Mouse (Mus musculus) megakaryocyte, embryonic 14.5 days (primary cell): Measurements from ENCODE around the gene Hoxc5. TPM values are rescaled to one million over a fixed set of nuclear protein-coding genes. Genes with fewer than 3 reads are reported as not detected.

Source experiments
- H3K27me3 ChIP-seq: replicated peaks from 2 replicates; pipeline ENCODE3; 2012; ENCODE audit warnings: inconsistent platforms
- H3K36me3 ChIP-seq: replicated peaks from 2 replicates; pipeline ENCODE3; 2012; ENCODE audit warnings: low read length, inconsistent platforms, mixed read lengths
- H3K4me1 ChIP-seq: 2 replicates; pipeline ENCODE4 v1.6.1; 2012; ENCODE audit warnings: inconsistent platforms
- H3K4me3 ChIP-seq: replicated peaks from 2 replicates; pipeline ENCODE3; 2012; ENCODE audit warnings: moderate library complexity, mild to moderate bottlenecking, inconsistent platforms
- H3K9me3 ChIP-seq: 2 replicates; pipeline ENCODE4 v1.6.1; 2012; ENCODE audit warnings: inconsistent platforms
- FLI1 ChIP-seq: IDR thresholded peaks from 2 replicates; pipeline ENCODE4 v1.6.1; 2012; ENCODE audit warnings: low read length, inconsistent platforms, mixed read lengths
- GATA1 ChIP-seq: IDR thresholded peaks from 3 replicates; pipeline ENCODE4 v1.6.1; 2012; ENCODE audit warnings: mixed read lengths, low read length, inconsistent platforms, borderline replicate concordance
- polyA plus RNA-seq: library from polyadenylated mRNA; stranded (reverse); fragments of >175 nt; gene quantifications from 2 replicates; pipeline ENCODE4 v1.2.3, GENCODE M21; 2012; ENCODE audit warnings: low replicate concordance; ENCODE audit not compliant: insufficient read depth

Gene Hoxc5
- polyA plus RNA-seq, 1 experiment: not detected

GRCm38 (mm10) chr15:102998608-102999182 lies 31.5 kb downstream of the Hoxc5 start:
- Histone ChIP-seq H3K9me3 (no peaks in the 10 kb centered on the region; the same call in 1 of the 2 replicates), H3K36me3 (no peaks in the 10 kb centered on the region), H3K4me1 (peaks cover 28% of the 10 kb centered on the region), H3K4me3 (peak overlapping the region; percentile 87), H3K27me3 (peaks cover 99% of the 10 kb centered on the region)
- TF ChIP-seq GATA1 (no peak), FLI1 (no peak)

DNA sequence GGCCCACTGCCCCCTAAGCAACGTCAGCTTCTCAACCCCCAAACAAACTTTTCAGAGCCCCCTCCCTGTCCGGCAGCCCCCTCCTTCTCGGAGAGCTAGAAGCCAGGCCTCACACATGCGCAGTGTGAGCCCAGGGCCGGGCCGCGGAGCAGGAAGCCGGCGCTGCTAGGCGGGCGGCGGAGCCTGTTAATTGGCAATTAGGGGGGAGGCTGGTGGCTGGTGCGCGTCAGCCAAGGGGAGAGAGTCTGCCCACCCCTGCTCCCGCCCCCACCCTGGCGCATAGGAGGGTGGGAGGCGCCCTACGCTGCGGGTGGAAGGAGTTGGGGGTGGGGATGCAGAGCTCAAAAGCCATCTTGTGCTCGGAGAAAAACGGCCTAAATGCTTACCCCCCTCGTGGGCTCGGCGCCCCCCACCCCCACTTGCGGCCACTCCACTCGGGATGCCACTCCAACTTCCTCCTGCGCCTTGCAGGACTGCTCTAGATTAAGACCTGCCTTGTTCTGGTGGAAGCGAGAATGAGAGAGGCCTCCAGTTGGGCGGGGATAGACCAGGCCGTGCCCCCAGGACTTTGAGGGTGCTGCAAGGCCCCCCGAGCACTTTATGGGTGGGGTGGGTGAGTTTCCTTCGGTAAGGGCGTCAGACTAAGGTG lies 32.1 kb downstream of the Hoxc5 start:
- Histone ChIP-seq H3K27me3 (peaks cover 99% of the 10 kb centered on the region), H3K4me3 (peak overlapping the region; percentile 87), H3K36me3 (no peaks in the 10 kb centered on the region), H3K9me3 (no peaks in the 10 kb centered on the region; the same call in 1 of the 2 replicates), H3K4me1 (peaks cover 28% of the 10 kb centered on the region)
- TF ChIP-seq GATA1: no peak
- no peak for TF ChIP-seq FLI1

- H3K4me3 ChIP-seq: no peak overlapping the region
- TF ChIP-seq FLI1: no peak
- TF ChIP-seq GATA1: no peak
- H3K4me1 ChIP-seq: peaks cover 28% of the 10 kb centered on the region
- no peaks in the 10 kb centered on the region for H3K36me3 ChIP-seq
- peaks cover 99% of the 10 kb centered on the region for H3K27me3 ChIP-seq
- H3K9me3 ChIP-seq: no peaks in the 10 kb centered on the region; the same call in 1 of the 2 replicates
Observed at GRCm38 (mm10) chr15:102999955-103000354, 32.7 kb downstream of the Hoxc5 start.

DNA sequence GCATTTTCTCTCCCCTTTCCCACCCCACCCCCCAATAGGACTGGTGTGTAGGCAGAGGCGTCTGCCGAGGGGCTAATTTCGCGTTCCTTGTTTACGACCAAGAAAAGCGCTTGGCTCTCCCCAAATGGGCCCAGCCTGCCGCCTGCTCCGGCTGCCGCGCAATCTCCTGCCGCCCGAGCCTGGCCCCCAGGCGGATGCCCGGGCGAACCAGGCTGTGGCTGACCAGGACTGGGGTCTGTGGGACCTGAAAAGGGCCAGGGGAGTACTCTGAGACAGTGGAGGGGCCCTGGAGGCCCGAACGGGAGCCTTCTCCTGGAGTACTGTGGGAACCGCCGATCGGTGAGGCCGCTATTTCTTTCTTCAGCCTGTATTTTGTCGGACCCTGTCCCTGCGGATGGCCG lies 33.3 kb downstream of the Hoxc5 start:
- H3K9me3 ChIP-seq: no peaks in the 10 kb centered on the region; the same call in 1 of the 2 replicates
- H3K4me1 ChIP-seq: peaks cover 28% of the 10 kb centered on the region
- no peak overlapping the region for H3K4me3 ChIP-seq
- no peaks in the 10 kb centered on the region for H3K36me3 ChIP-seq
- TF ChIP-seq GATA1: no peak
- no peak for TF ChIP-seq FLI1
- H3K27me3 ChIP-seq: peaks cover 99% of the 10 kb centered on the region

DNA sequence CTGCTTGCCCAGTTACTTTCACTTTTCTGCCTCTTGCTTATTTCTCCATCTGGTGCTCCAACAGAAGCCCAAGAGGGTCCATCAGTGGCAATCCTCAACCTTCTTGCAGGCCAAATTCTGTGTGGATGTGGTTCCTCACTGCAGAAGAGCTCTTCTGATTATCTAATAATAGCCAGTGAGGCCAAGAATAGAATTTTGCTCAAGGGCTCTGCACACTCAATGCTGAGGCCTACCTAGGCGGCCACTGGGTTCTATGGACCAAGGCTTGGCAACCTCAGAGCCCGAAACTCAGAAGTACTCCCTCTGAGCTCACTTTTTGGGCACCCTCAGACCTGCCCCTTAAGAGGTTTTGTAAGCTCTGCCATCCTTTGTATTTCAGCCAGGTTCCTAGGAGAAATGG lies 34.1 kb downstream of the Hoxc5 start:
- H3K27me3 ChIP-seq: peaks cover 99% of the 10 kb centered on the region
- H3K36me3 ChIP-seq: no peaks in the 10 kb centered on the region
- no peaks in the 10 kb centered on the region; the same call in 1 of the 2 replicates for H3K9me3 ChIP-seq
- TF ChIP-seq FLI1: no peak
- no peak for TF ChIP-seq GATA1
- H3K4me3 ChIP-seq: no peak overlapping the region
- peaks cover 28% of the 10 kb centered on the region for H3K4me1 ChIP-seq

DNA sequence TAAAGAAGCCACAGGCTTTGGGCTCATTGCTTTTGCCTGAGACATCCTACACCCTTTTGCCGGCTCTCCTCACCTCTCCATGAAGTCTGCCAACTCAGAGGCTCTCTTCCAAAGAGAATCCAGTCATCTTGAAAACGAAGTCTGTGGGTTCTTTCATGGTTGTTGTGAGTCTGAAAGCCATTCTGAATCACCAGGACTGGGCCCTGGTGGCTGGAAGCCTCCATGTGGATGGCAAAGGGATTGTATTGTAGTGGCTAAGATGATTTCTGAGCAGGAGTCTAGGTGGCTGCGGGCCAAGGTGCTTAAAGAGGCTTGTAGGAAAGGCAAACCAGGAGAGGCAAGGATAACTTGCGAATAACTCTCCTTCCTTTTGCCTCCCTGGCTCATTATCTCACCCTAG lies 34.9 kb downstream of the Hoxc5 start:
- peaks cover 28% of the 10 kb centered on the region for H3K4me1 ChIP-seq
- TF ChIP-seq FLI1: no peak
- TF ChIP-seq GATA1: no peak
- H3K9me3 ChIP-seq: no peaks in the 10 kb centered on the region; the same call in 1 of the 2 replicates
- no peak overlapping the region for H3K4me3 ChIP-seq
- H3K36me3 ChIP-seq: no peaks in the 10 kb centered on the region
- H3K27me3 ChIP-seq: peaks cover 99% of the 10 kb centered on the region

- H3K27me3 ChIP-seq: peaks cover 99% of the 10 kb centered on the region
- no peaks in the 10 kb centered on the region; the same call in 1 of the 2 replicates for H3K9me3 ChIP-seq
- H3K36me3 ChIP-seq: no peaks in the 10 kb centered on the region
- TF ChIP-seq FLI1: no peak
- no peak for TF ChIP-seq GATA1
- H3K4me3 ChIP-seq: peak overlapping the region; percentile 8
- H3K4me1 ChIP-seq: peaks cover 28% of the 10 kb centered on the region
Observed at GRCm38 (mm10) chr15:103002821-103003448, 35.7 kb downstream of the Hoxc5 start.

GRCm38 (mm10) chr15:103005308-103005707 lies 38.1 kb downstream of the Hoxc5 start:
- Histone ChIP-seq H3K9me3 (no peaks in the 10 kb centered on the region; the same call in 1 of the 2 replicates), H3K4me3 (no peak overlapping the region), H3K27me3 (peaks cover 99% of the 10 kb centered on the region), H3K4me1 (peaks cover 15% of the 10 kb centered on the region), H3K36me3 (no peaks in the 10 kb centered on the region)
- TF ChIP-seq GATA1 (no peak), FLI1 (no peak)

- TF ChIP-seq GATA1 (no peak), FLI1 (no peak)
- Histone ChIP-seq H3K4me3 (no peak overlapping the region), H3K27me3 (peaks cover 99% of the 10 kb centered on the region), H3K9me3 (no peaks in the 10 kb centered on the region; the same call in 1 of the 2 replicates), H3K36me3 (no peaks in the 10 kb centered on the region), H3K4me1 (peaks cover 14% of the 10 kb centered on the region)
Observed at GRCm38 (mm10) chr15:103005797-103006196, 38.6 kb downstream of the Hoxc5 start.

GRCm38 (mm10) chr15:103006326-103006725 lies 39.1 kb downstream of the Hoxc5 start:
- no peak for TF ChIP-seq FLI1
- TF ChIP-seq GATA1: no peak
- peaks cover 16% of the 10 kb centered on the region for H3K4me1 ChIP-seq

More at GRCm38 (mm10) chr15:103006326-103006725, 39.1 kb downstream of the Hoxc5 start:
- Histone ChIP-seq H3K4me3 (no peak overlapping the region), H3K9me3 (no peaks in the 10 kb centered on the region; the same call in 1 of the 2 replicates), H3K27me3 (peaks cover 99% of the 10 kb centered on the region), H3K36me3 (no peaks in the 10 kb centered on the region)
